Mouse (Mus musculus) brain, embryonic 14.5 days (tissue): ENCODE measurements around the gene Oxtr.

ENCODE experiments used
- CTCF ChIP-seq: fragments of 200-500 bp; IDR thresholded peaks from 2 replicates; pipeline ENCODE4 v1.5.1; 2012; ENCODE audit warnings: inconsistent platforms, mild to moderate bottlenecking, moderate library complexity, borderline replicate concordance; ENCODE audit not compliant: insufficient read depth, insufficient read length; ENCODE audit errors: extremely low read depth
- POLR2A ChIP-seq: fragments of 200-500 bp; IDR thresholded peaks from 2 replicates; pipeline ENCODE4 v1.6.1; 2012; ENCODE audit warnings: mild to moderate bottlenecking, inconsistent platforms, borderline replicate concordance; ENCODE audit not compliant: poor library complexity, insufficient read depth, insufficient read length, severe bottlenecking; ENCODE audit errors: extremely low read depth

DNA sequence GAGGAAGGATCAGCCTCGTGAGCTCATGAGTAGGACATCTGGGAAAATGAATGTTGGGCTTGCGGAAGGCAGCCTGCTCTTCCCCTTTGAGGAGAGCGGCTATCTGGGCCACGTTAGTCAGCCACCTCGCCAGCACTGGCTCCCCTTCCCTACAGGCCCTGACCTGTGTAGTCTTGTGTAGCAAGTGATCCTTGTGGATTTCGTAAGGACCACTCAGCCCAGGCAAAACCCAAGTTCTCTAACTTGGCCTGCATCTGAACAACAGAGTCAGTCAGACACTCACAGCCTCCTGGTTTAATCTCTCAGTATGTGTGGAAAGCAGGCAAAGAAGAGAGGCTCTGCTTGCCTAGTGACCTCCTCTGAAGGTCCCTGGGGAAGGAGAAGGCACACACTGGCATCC, 2.9 kb upstream of the Oxtr start:
- TF ChIP-seq POLR2A (no peak), CTCF (no peak)
